Mouse (Mus musculus): ENCODE measurements around the gene Olfr1058.
"Not testable (repeated sequence)": the region's sequence is repeated elsewhere in the genome, so short reads cannot be mapped to it uniquely, and the experiment has no call there.

- not testable (repeated sequence) for TF ChIP-seq E2F4 (IDR thresholded peaks at IDR 0.05; ENCODE audit: insufficient read depth); POLR2A (IDR thresholded peaks at IDR 0.05; ENCODE audit: insufficient read length, low read depth); USF1 (IDR thresholded peaks at IDR 0.05; ENCODE audit: low read depth); MAX (IDR thresholded peaks at IDR 0.05; ENCODE audit: low read depth); POLR2AphosphoS2 (IDR thresholded peaks at IDR 0.05; ENCODE audit: insufficient read length, low read depth)
Observed at GRCm38 (mm10) chr2:86428511-86428910, 40.1 kb upstream of the Olfr1058 start.

Data from myocyte (in vitro differentiated cells).